Mouse (Mus musculus) thymus, adult 2 months (tissue): Measurements from ENCODE around the gene Dennd1a. TPM values are rescaled to one million over a fixed set of nuclear protein-coding genes. Genes with fewer than 3 reads are reported as not detected.

Experiments
- DNase-seq: peaks from one replicate; pipeline ENCODE4 v3.0.0; 2021
- H3K27ac ChIP-seq: fragments of 200-500 bp; 2 replicates; pipeline ENCODE4 v1.5.1; 2012; ENCODE audit warnings: low read length, control low read depth; ENCODE audit not compliant: control insufficient read depth, insufficient read depth
- H3K27me3 ChIP-seq: fragments of 200-500 bp; 2 replicates; pipeline ENCODE4 v1.6.1; 2012; ENCODE audit warnings: mild to moderate bottlenecking, low read length, moderate library complexity, mixed read lengths; ENCODE audit not compliant: control insufficient read depth, insufficient read depth
- H3K36me3 ChIP-seq: fragments of 200-500 bp; 2 replicates; pipeline ENCODE4 v1.6.1; 2012; ENCODE audit warnings: mild to moderate bottlenecking, low read length, moderate library complexity; ENCODE audit not compliant: control insufficient read depth, insufficient read depth
- H3K4me1 ChIP-seq: fragments of 200-500 bp; replicated peaks from 2 replicates; pipeline ENCODE4 v1.6.1; 2012; ENCODE audit warnings: low read length; ENCODE audit not compliant: control insufficient read depth, insufficient read depth
- H3K4me3 ChIP-seq: fragments of 200-500 bp; 2 replicates; pipeline ENCODE4 v1.5.1; 2012; ENCODE audit warnings: mild to moderate bottlenecking, low read length, control low read depth, moderate library complexity; ENCODE audit not compliant: control insufficient read depth, insufficient read depth
- CTCF ChIP-seq: fragments of 200-500 bp; IDR thresholded peaks from 2 replicates; pipeline ENCODE4 v1.5.1; 2012; ENCODE audit warnings: mild to moderate bottlenecking, control low read depth, low read length, moderate library complexity, borderline replicate concordance; ENCODE audit not compliant: control insufficient read depth, poor library complexity, insufficient read depth; ENCODE audit errors: extremely low read depth
- POLR2A ChIP-seq: fragments of 200-500 bp; IDR thresholded peaks from 2 replicates; pipeline ENCODE4 v1.6.1; 2012; ENCODE audit warnings: mild to moderate bottlenecking, low read length, control low read depth, moderate library complexity; ENCODE audit not compliant: control insufficient read depth, poor library complexity, insufficient read depth; ENCODE audit errors: extremely low read depth
- WGBS: fragments of 180-500 bp; shearing (Covaris S2); methylation state at CpG from one replicate; pipeline ENCODE4 v1.1.7; 2018; 5-methylcytosine and 5-hydroxymethylcytosine counted together
- polyA plus RNA-seq: library from polyadenylated mRNA; depleted of rRNA; stranded (reverse); fragments of >200 nt; gene quantifications from 2 replicates; pipeline ENCODE4 v1.2.3, GENCODE M21; 2012

The Dennd1a gene
- polyA plus RNA-seq, 1 experiment = 35.9 TPM

DNA sequence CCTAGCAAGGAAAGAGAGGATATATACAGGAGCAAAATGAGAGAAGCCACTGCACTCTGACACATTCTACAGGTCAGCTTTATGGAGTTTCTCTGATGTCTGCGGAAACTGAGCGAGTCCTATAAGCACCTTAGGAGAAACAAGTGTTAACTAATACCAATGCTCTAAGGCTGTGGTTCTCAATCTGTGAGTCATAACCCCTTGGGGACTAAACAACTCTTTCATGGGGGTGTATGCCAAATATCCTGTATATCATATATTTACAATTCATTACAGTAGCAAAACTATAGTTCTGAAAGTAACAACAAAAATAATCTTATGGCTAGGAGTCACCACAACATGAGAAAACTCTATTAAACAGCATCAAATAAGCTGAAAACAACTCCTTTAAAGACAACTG, 67.5 kb downstream of the Dennd1a start:
- H3K27me3 ChIP-seq = no peaks in the 10 kb centered on the region
- 0 out of 2 replicates have a peak, but pooled peaks cover 2% of the 10 kb centered on the region for H3K4me1 ChIP-seq
- TF ChIP-seq POLR2A = no peak
- no peak for TF ChIP-seq CTCF
- no peak overlapping the region for H3K4me3 ChIP-seq
- no peak for DNase-seq
- H3K36me3 ChIP-seq = no peaks in the 10 kb centered on the region
- 99% methylated on average over 2 of the region's 2 CpGs for WGBS
- no peak overlapping the region for H3K27ac ChIP-seq

GRCm38 (mm10) chr2:38213041-38213440, 74.1 kb downstream of the Dennd1a start:
- Histone ChIP-seq H3K36me3 (no peaks in the 10 kb centered on the region), H3K27ac (no peak overlapping the region), H3K4me3 (no peak overlapping the region), H3K27me3 (no peaks in the 10 kb centered on the region), H3K4me1 (peaks cover 3% of the 10 kb centered on the region)
- no peak for TF ChIP-seq CTCF
- TF ChIP-seq POLR2A = no peak
- WGBS = 90% methylated on average over 1 of the region's 1 CpGs
- DNase-seq = no peak

DNA sequence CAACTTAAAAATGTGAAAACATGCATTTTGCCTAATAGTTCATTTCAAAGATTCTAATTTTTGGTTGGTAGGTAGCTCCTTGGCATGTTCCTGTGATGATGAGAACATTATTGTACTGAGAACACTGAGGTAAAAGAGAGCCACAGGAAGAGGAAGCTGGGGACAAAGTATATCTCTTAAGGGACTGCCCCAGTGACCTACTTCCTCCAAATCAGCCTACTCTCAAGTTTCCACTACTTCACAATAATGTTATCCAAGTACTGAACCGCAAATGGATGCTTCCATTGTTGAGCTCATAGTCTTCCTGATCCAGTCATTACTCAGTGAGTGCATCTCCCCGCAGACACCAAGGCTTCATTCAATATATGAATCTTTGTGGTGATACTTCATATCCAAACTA, 75.8 kb downstream of the Dennd1a start:
- WGBS = 88% methylated on average over 2 of the region's 2 CpGs
- Histone ChIP-seq H3K4me3 (no peak overlapping the region), H3K36me3 (no peaks in the 10 kb centered on the region), H3K27ac (no peak overlapping the region), H3K4me1 (peaks cover 3% of the 10 kb centered on the region), H3K27me3 (no peaks in the 10 kb centered on the region)
- TF ChIP-seq POLR2A (no peak), CTCF (no peak)
- peak; percentile 15 for DNase-seq

GRCm38 (mm10) chr2:38207752-38208151, 79.4 kb downstream of the Dennd1a start:
- Histone ChIP-seq H3K27me3 (no peaks in the 10 kb centered on the region), H3K4me1 (peaks cover 3% of the 10 kb centered on the region), H3K27ac (no peak overlapping the region), H3K36me3 (no peaks in the 10 kb centered on the region), H3K4me3 (no peak overlapping the region)
- no peak for TF ChIP-seq CTCF
- no peak for TF ChIP-seq POLR2A
- 96% methylated on average over 1 of the region's 1 CpGs for WGBS
- DNase-seq = no peak

DNA sequence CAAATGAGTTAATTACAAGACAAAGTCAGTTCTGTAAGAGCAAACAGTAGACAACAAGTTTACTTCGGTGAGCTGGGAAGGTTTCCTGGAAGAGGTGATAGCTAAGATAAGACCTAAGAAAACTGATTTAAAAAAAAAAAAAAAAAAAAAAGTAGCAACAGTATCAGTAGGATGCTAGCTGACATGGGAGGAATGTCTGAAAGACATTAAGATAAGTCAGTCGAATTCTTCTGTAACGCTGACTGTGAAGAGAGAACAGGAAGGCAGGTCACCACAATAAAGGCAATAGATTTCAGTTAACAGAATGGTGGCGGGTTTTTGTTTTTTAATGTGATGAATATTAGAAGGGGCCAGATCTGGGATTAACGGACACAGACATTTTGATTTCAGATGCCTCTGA, 81.9 kb downstream of the Dennd1a start:
- no peak for DNase-seq
- Histone ChIP-seq H3K4me3 (no peak overlapping the region), H3K36me3 (no peaks in the 10 kb centered on the region), H3K27ac (no peak overlapping the region), H3K27me3 (no peaks in the 10 kb centered on the region), H3K4me1 (no peaks in the 10 kb centered on the region)
- TF ChIP-seq POLR2A (no peak), CTCF (no peak)
- 9% methylated on average over 5 of the region's 5 CpGs for WGBS

DNA sequence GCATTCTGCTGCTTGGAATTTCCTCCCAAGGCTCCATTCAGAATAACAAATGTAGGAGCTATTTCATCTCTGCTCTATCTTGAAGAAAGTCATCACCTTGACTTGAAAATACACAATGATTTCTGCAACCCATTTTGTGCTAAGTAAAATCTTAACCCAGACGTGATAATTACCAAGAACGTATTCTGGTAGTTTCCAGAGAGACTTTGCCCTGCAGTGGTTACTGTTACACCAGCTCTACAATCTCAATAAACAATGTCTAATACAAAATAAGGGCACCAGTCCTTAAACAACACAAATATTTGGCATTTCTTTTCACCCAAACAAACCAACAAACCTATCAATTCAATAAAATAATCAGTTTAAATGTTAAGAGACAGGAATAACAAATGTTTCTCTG, 82.5 kb downstream of the Dennd1a start:
- Histone ChIP-seq H3K4me1 (no peaks in the 10 kb centered on the region), H3K27ac (no peak overlapping the region), H3K27me3 (no peaks in the 10 kb centered on the region), H3K36me3 (no peaks in the 10 kb centered on the region), H3K4me3 (no peak overlapping the region)
- TF ChIP-seq POLR2A = no peak
- WGBS = 92% methylated on average over 2 of the region's 2 CpGs
- DNase-seq = no peak

GRCm38 (mm10) chr2:38198072-38198471, 89.1 kb downstream of the Dennd1a start:
- no peak for DNase-seq
- no peaks in the 10 kb centered on the region for H3K4me1 ChIP-seq
- no peak overlapping the region for H3K4me3 ChIP-seq
- TF ChIP-seq CTCF = no peak
- no peak for TF ChIP-seq POLR2A
- WGBS = 100% methylated on average over 1 of the region's 1 CpGs
- H3K36me3 ChIP-seq = no peaks in the 10 kb centered on the region
- H3K27ac ChIP-seq = no peak overlapping the region
- no peaks in the 10 kb centered on the region for H3K27me3 ChIP-seq
